Mouse (Mus musculus) midbrain, embryonic 15.5 days (tissue): ENCODE measurements at regions not wholly inside any gene's neighbourhood (a gene's known extent, or its start where the extent isn't known, plus 50 kb on each side); places are given as distances from the start of the nearest gene placed in this dataset.

ENCODE experiments used
- ATAC-seq: fragments of 200-750 bp; cut with Nextera tagmentation; replicated peaks from 2 replicates; pipeline ENCODE4 v1.8.0; 2017; ENCODE audit warnings: moderate TSS enrichment
- H3K27ac ChIP-seq: fragments of 300-500 bp; sonication (generic); 2 replicates; pipeline ENCODE4 v1.5.1; 2015; ENCODE audit warnings: mild to moderate bottlenecking, inconsistent platforms
- H3K27me3 ChIP-seq: fragments of 300-500 bp; sonication (generic); replicated peaks from 2 replicates; pipeline ENCODE4 v1.6.1; 2015; ENCODE audit warnings: inconsistent platforms
- H3K36me3 ChIP-seq: fragments of 300-500 bp; sonication (generic); replicated peaks from 2 replicates; pipeline ENCODE4 v1.6.1; 2015; ENCODE audit warnings: inconsistent platforms
- H3K4me1 ChIP-seq: fragments of 300-500 bp; sonication (generic); 2 replicates; pipeline ENCODE4 v1.6.1; 2015; ENCODE audit warnings: inconsistent platforms
- H3K4me2 ChIP-seq: fragments of 300-500 bp; sonication (generic); 2 replicates; pipeline ENCODE4 v1.6.1; 2015; ENCODE audit warnings: inconsistent platforms, mild to moderate bottlenecking, moderate library complexity
- H3K4me3 ChIP-seq: fragments of 300-500 bp; sonication (generic); 2 replicates; pipeline ENCODE4 v1.5.1; 2015; ENCODE audit warnings: mild to moderate bottlenecking, inconsistent platforms
- H3K9ac ChIP-seq: fragments of 300-500 bp; sonication (generic); 2 replicates; pipeline ENCODE4 v1.6.1; 2015; ENCODE audit warnings: mild to moderate bottlenecking, inconsistent platforms
- H3K9me3 ChIP-seq: fragments of 300-500 bp; sonication (generic); 2 replicates; pipeline ENCODE4 v1.6.1; 2016; ENCODE audit warnings: inconsistent platforms
- WGBS: fragments of 180-500 bp; shearing (Covaris S2); methylation state at CpG from one replicate; pipeline ENCODE4 v1.1.7; 2015; ENCODE audit warnings: mixed read lengths; 5-methylcytosine and 5-hydroxymethylcytosine counted together

- 40% methylated on average over 4 of the region's 4 CpGs for WGBS
- H3K4me3 ChIP-seq, result no peak overlapping the region
- no peak for ATAC-seq
- H3K4me2 ChIP-seq, result no peak overlapping the region
- no peaks in the 10 kb centered on the region for H3K36me3 ChIP-seq
- H3K9ac ChIP-seq, result no peak overlapping the region
- no peaks in the 10 kb centered on the region for H3K27me3 ChIP-seq
- no peak overlapping the region for H3K27ac ChIP-seq
- H3K9me3 ChIP-seq, result no peaks in the 10 kb centered on the region
- no peaks in the 10 kb centered on the region for H3K4me1 ChIP-seq
These were observed 222.0 kb upstream of the Ttc29 start for GRCm38 (mm10) chr8:77991050-77991449.

DNA sequence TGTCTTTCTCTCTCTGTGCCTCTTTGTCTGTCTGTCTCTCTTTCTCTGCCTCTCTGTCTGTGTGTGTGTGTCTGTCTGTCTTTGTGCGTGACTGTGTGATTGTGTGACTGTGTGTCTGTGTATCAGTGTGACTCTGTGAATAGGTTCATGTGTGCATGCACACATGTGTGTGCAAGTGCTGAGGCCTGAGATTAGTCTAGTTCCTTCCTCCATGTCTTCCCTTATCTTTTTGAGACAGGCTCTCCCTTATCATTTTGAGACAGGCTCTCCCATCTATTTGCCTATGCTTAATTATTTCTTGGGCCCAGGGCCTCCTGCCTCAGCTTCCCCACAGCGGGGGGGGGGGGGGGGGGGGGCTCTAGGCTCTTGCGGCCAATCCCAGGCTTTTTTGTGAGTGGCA lies 212.8 kb upstream of the Ttc29 start:
- Histone ChIP-seq H3K9ac (no peak overlapping the region), H3K4me3 (no peak overlapping the region), H3K36me3 (no peaks in the 10 kb centered on the region), H3K4me1 (no peaks in the 10 kb centered on the region), H3K27ac (no peak overlapping the region), H3K4me2 (no peak overlapping the region), H3K9me3 (no peaks in the 10 kb centered on the region), H3K27me3 (no peaks in the 10 kb centered on the region)
- ATAC-seq, result no peak
- 81% methylated on average over 3 of the region's 3 CpGs for WGBS

DNA sequence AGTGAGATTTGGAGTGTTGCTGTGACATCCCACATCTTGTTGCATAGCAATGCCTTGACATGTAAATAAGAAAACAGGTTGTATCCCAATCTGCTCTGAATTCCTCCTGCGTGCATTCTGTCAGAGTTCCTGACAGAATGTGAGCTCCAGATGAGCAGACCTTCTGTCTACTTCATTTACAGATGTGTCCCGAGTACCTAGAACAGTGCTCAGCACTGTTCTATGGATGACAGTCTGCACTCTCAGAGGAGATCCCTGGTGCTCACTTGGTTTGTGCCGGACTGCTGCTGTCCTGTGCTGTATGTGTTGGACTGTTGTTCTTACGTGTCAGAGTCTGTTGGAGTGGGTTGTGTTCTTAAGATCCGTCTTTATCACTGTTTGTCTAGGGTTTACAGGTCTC lies 211.4 kb upstream of the Ttc29 start:
- H3K9ac ChIP-seq, result no peak overlapping the region
- H3K4me1 ChIP-seq, result no peaks in the 10 kb centered on the region
- ATAC-seq, result 0 out of 2 replicates have a peak, but pooled peaks have one; percentile 40
- no peak overlapping the region for H3K4me2 ChIP-seq
- H3K27ac ChIP-seq, result no peak overlapping the region
- 37% methylated on average over 5 of the region's 5 CpGs for whole genome bisulfite sequencing
- no peaks in the 10 kb centered on the region for H3K9me3 ChIP-seq
- no peaks in the 10 kb centered on the region for H3K27me3 ChIP-seq
- no peak overlapping the region for H3K4me3 ChIP-seq
- H3K36me3 ChIP-seq, result no peaks in the 10 kb centered on the region

GRCm38 (mm10) chr8:78002071-78002470 lies 211.0 kb upstream of the Ttc29 start:
- H3K36me3 ChIP-seq, result no peaks in the 10 kb centered on the region
- no peak overlapping the region for H3K4me2 ChIP-seq
- ATAC-seq, result peak; percentile 62
- H3K9ac ChIP-seq, result no peak overlapping the region
- no peaks in the 10 kb centered on the region for H3K4me1 ChIP-seq
- H3K27ac ChIP-seq, result no peak overlapping the region
- H3K9me3 ChIP-seq, result no peaks in the 10 kb centered on the region
- H3K27me3 ChIP-seq, result no peaks in the 10 kb centered on the region
- no peak overlapping the region for H3K4me3 ChIP-seq
- 2% methylated on average over 3 of the region's 3 CpGs for WGBS

- WGBS, result 16% methylated on average over 10 of the region's 10 CpGs
- Histone ChIP-seq H3K36me3 (no peaks in the 10 kb centered on the region), H3K9me3 (no peaks in the 10 kb centered on the region), H3K4me3 (no peak overlapping the region), H3K9ac (no peak overlapping the region), H3K27ac (no peak overlapping the region), H3K4me2 (no peak overlapping the region), H3K4me1 (no peaks in the 10 kb centered on the region), H3K27me3 (no peaks in the 10 kb centered on the region)
- ATAC-seq, result peak; percentile 84
These were observed 209.1 kb upstream of the Ttc29 start for GRCm38 (mm10) chr8:78003888-78004543.

DNA sequence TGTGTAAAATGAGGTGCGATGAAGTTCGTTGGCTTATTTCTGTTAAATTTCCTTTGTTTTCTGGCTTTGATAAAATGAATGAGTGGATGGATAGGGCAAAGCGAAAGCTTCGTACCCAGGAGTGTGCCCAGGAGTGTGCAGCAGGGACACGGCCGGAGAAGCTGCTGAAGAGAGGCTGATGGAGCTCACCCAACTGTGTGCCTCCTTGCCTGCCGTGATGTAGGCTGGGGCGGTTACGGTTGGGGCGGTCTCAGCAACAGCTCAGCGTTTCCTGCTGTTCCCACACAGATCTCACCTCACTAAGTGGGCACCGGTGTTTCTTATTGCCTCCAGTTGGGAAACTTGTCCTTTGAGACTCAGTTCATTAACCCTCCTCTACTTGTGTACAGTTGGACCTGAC lies 208.2 kb upstream of the Ttc29 start:
- no peaks in the 10 kb centered on the region for H3K4me1 ChIP-seq
- H3K4me3 ChIP-seq, result no peak overlapping the region
- H3K36me3 ChIP-seq, result no peaks in the 10 kb centered on the region
- H3K27me3 ChIP-seq, result no peaks in the 10 kb centered on the region
- 83% methylated on average over 12 of the region's 12 CpGs for WGBS
- H3K4me2 ChIP-seq, result no peak overlapping the region
- no peak overlapping the region for H3K27ac ChIP-seq
- H3K9me3 ChIP-seq, result no peaks in the 10 kb centered on the region
- no peak overlapping the region for H3K9ac ChIP-seq
- ATAC-seq, result no peak

DNA sequence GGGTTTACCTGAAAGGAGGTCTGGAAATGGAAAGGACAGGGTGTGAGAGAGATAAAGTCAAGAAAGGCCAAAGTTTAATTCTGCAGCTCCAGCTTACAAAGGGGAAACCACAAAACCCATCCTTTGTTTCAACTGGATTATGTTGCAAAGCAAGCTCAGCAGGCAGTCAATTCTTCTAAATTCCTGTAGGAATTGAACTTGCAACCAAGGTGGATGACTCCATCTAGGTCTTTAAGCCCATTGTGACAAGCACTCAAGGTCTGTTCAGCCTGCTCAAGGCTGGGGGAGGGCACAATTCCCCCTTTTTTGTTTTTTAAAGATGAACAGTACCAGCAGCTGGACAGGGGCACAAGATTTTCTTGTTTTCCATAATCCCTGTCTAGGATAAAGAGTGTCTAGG lies 200.0 kb upstream of the Ttc29 start:
- H3K4me3 ChIP-seq, result no peak overlapping the region
- H3K4me1 ChIP-seq, result no peaks in the 10 kb centered on the region
- no peaks in the 10 kb centered on the region for H3K27me3 ChIP-seq
- no peaks in the 10 kb centered on the region for H3K9me3 ChIP-seq
- H3K36me3 ChIP-seq, result no peaks in the 10 kb centered on the region
- no peak for ATAC-seq
- no peak overlapping the region for H3K27ac ChIP-seq
- H3K9ac ChIP-seq, result no peak overlapping the region
- no peak overlapping the region for H3K4me2 ChIP-seq

GRCm38 (mm10) chr8:78018430-78019180 lies 194.5 kb upstream of the Ttc29 start:
- H3K36me3 ChIP-seq, result no peaks in the 10 kb centered on the region
- WGBS, result 32% methylated on average over 4 of the region's 4 CpGs
- ATAC-seq, result no peak; the same call in 1 of the 2 replicates

GRCm38 (mm10) chr8:78021473-78021872 lies 191.6 kb upstream of the Ttc29 start:
- no peak for ATAC-seq
- 79% methylated on average over 2 of the region's 2 CpGs for WGBS
- no peaks in the 10 kb centered on the region for H3K27me3 ChIP-seq
- H3K36me3 ChIP-seq, result no peaks in the 10 kb centered on the region
- no peaks in the 10 kb centered on the region for H3K4me1 ChIP-seq
- no peak overlapping the region for H3K4me2 ChIP-seq
- no peak overlapping the region for H3K4me3 ChIP-seq
- H3K27ac ChIP-seq, result no peak overlapping the region
- no peaks in the 10 kb centered on the region for H3K9me3 ChIP-seq
- no peak overlapping the region for H3K9ac ChIP-seq

More at GRCm38 (mm10) chr8:78018430-78019180, 194.5 kb upstream of the Ttc29 start:
- Histone ChIP-seq H3K9ac (no peak overlapping the region), H3K9me3 (no peaks in the 10 kb centered on the region), H3K27ac (no peak overlapping the region), H3K4me3 (no peak overlapping the region), H3K4me2 (no peak overlapping the region), H3K4me1 (no peaks in the 10 kb centered on the region), H3K27me3 (no peaks in the 10 kb centered on the region)

- no peaks in the 10 kb centered on the region for H3K4me1 ChIP-seq
- H3K9me3 ChIP-seq, result no peaks in the 10 kb centered on the region
- no peak overlapping the region for H3K4me3 ChIP-seq
- WGBS, result 57% methylated on average over 5 of the region's 5 CpGs
- H3K27me3 ChIP-seq, result no peaks in the 10 kb centered on the region
- ATAC-seq, result no peak
- H3K27ac ChIP-seq, result no peak overlapping the region
- H3K9ac ChIP-seq, result no peak overlapping the region
- H3K4me2 ChIP-seq, result no peak overlapping the region
- H3K36me3 ChIP-seq, result no peaks in the 10 kb centered on the region
These were observed 190.1 kb upstream of the Ttc29 start for GRCm38 (mm10) chr8:78022986-78023385.

GRCm38 (mm10) chr8:78023467-78023866 lies 189.6 kb upstream of the Ttc29 start:
- Histone ChIP-seq H3K9me3 (no peaks in the 10 kb centered on the region), H3K4me1 (no peaks in the 10 kb centered on the region), H3K4me2 (no peak overlapping the region), H3K27ac (no peak overlapping the region), H3K4me3 (no peak overlapping the region), H3K27me3 (no peaks in the 10 kb centered on the region), H3K36me3 (no peaks in the 10 kb centered on the region), H3K9ac (no peak overlapping the region)
- ATAC-seq, result no peak
- WGBS, result 36% methylated on average over 7 of the region's 7 CpGs

DNA sequence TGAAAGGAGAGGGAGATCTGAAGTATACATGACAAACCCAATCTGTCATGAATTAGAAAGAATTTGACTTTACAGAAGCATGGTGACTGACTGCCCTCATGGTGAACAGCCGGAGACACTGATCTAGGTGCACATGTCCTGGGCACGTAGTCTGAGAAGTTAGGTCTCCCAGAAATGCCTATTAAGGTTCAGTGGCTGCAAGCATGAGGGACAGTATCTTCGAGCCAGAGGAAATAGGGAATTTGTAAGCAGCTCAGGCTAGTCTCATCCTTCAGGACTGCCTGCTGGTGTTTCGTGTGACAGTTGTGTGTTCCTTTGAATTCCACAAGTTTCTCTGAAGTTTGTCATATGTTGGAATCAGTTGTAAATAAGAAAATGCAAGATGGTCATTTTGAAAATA lies 189.2 kb upstream of the Ttc29 start:
- no peak overlapping the region for H3K4me3 ChIP-seq
- WGBS, result 76% methylated on average over 4 of the region's 4 CpGs
- H3K27me3 ChIP-seq, result no peaks in the 10 kb centered on the region
- no peak for ATAC-seq
- no peak overlapping the region for H3K27ac ChIP-seq
- H3K9me3 ChIP-seq, result no peaks in the 10 kb centered on the region
- H3K4me1 ChIP-seq, result no peaks in the 10 kb centered on the region
- H3K36me3 ChIP-seq, result no peaks in the 10 kb centered on the region
- no peak overlapping the region for H3K4me2 ChIP-seq
- no peak overlapping the region for H3K9ac ChIP-seq

DNA sequence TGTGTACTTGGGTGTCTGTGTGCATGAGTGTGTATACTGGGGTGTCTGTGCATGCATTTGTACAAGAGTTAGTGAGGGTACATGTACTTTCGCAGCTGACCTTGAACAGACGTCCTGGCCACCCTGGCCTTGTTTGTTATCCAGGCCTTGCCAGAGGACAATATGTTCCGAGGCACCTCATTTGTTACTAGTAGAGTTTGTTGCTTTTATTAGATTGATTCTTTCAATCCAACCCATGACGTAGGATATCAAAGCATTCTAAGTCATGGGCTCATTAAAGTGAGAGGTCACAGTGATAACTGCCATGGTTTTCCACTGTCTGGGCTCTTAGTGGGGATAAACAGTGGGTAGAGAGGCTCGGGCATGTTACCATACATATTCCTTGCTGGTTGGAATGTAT lies 188.1 kb upstream of the Ttc29 start:
- H3K9me3 ChIP-seq, result no peaks in the 10 kb centered on the region
- no peaks in the 10 kb centered on the region for H3K36me3 ChIP-seq
- 84% methylated on average over 5 of the region's 5 CpGs for WGBS
- no peak overlapping the region for H3K9ac ChIP-seq
- no peak overlapping the region for H3K4me3 ChIP-seq
- no peaks in the 10 kb centered on the region for H3K4me1 ChIP-seq
- H3K27ac ChIP-seq, result no peak overlapping the region
- no peak overlapping the region for H3K4me2 ChIP-seq
- no peak for ATAC-seq
- H3K27me3 ChIP-seq, result no peaks in the 10 kb centered on the region
